Mouse (Mus musculus) liver, embryonic 12.5 days (tissue): Measurements from ENCODE around the gene Olfr432. TPM values are rescaled to one million over a fixed set of nuclear protein-coding genes. Genes with fewer than 3 reads are reported as not detected.

ENCODE experiments used
- ATAC-seq: fragments of 200-750 bp; cut with Nextera tagmentation; 2 replicates; pipeline ENCODE4 v1.8.0; 2017; ENCODE audit warnings: moderate number of reproducible peaks, mild to moderate bottlenecking, moderate library complexity
- H3K27ac ChIP-seq: fragments of 300-500 bp; sonication (generic); 2 replicates; pipeline ENCODE4 v1.5.1; 2016; ENCODE audit warnings: mild to moderate bottlenecking
- H3K27me3 ChIP-seq: fragments of 300-500 bp; sonication (generic); replicated peaks from 2 replicates; pipeline ENCODE4 v1.6.1; 2016; ENCODE audit warnings: mild to moderate bottlenecking, moderate library complexity
- H3K36me3 ChIP-seq: fragments of 300-500 bp; sonication (generic); 2 replicates; pipeline ENCODE4 v1.6.1; 2016; ENCODE audit warnings: mild to moderate bottlenecking, moderate library complexity
- H3K4me1 ChIP-seq: fragments of 300-500 bp; sonication (generic); 2 replicates; pipeline ENCODE4 v1.6.1; 2016
- H3K4me2 ChIP-seq: fragments of 300-500 bp; sonication (generic); 2 replicates; pipeline ENCODE4 v1.6.1; 2016; ENCODE audit warnings: mild to moderate bottlenecking, moderate library complexity
- H3K4me3 ChIP-seq: fragments of 300-500 bp; sonication (generic); 2 replicates; pipeline ENCODE4 v1.5.1; 2016; ENCODE audit warnings: mild to moderate bottlenecking, moderate library complexity
- H3K9ac ChIP-seq: fragments of 300-500 bp; sonication (generic); 2 replicates; pipeline ENCODE4 v1.6.1; 2016; ENCODE audit warnings: mild to moderate bottlenecking, moderate library complexity
- H3K9me3 ChIP-seq: fragments of 300-500 bp; sonication (generic); replicated peaks from 2 replicates; pipeline ENCODE4 v1.6.1; 2016; ENCODE audit warnings: mild to moderate bottlenecking, moderate library complexity
- WGBS: fragments of 180-500 bp; shearing (Covaris S2); methylation state at CpG from one replicate; pipeline ENCODE4 v1.1.7; 2016; ENCODE audit not compliant: insufficient replicate concordance; 5-methylcytosine and 5-hydroxymethylcytosine counted together
- polyA plus RNA-seq: library from polyadenylated mRNA; unstranded; fragments of >200 nt; fragmentation: Nextera tagmentation; extraction: Ambion mirVana; gene quantifications from 2 replicates; pipeline ENCODE4 v1.2.1, GENCODE M21; 2016

Olfr432 gene
- polyA plus RNA-seq, 1 experiment from 2014 or later, result not detected

DNA sequence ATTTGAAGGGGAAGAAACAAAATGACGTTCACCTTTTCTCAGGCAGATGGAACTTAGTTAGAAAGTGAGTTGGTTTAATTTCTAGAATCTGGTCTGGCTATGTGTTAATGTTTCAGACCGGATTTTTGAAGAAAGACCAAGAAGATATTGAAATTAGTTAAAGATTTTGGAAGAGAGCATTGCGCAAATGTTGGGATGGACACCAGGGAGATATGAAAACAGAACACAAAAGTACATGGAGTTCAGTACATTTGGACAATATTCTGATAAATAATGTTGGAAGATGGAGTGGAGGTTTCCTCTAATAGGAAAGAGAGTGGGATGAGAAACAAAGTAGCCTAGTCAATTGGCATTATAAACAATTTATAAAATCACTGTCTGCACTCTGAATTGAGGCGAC lies 2.5 kb downstream of the Olfr432 start:
- no peaks in the 10 kb centered on the region for H3K9me3 ChIP-seq
- no peak overlapping the region for H3K9ac ChIP-seq
- no peaks in the 10 kb centered on the region for H3K36me3 ChIP-seq
- no peaks in the 10 kb centered on the region for H3K4me1 ChIP-seq
- no peak overlapping the region for H3K4me3 ChIP-seq
- H3K4me2 ChIP-seq, result no peak overlapping the region
- no peak overlapping the region for H3K27ac ChIP-seq
- no peaks in the 10 kb centered on the region for H3K27me3 ChIP-seq
- no peak for ATAC-seq
- 65% methylated on average over 4 of the region's 4 CpGs for WGBS

DNA sequence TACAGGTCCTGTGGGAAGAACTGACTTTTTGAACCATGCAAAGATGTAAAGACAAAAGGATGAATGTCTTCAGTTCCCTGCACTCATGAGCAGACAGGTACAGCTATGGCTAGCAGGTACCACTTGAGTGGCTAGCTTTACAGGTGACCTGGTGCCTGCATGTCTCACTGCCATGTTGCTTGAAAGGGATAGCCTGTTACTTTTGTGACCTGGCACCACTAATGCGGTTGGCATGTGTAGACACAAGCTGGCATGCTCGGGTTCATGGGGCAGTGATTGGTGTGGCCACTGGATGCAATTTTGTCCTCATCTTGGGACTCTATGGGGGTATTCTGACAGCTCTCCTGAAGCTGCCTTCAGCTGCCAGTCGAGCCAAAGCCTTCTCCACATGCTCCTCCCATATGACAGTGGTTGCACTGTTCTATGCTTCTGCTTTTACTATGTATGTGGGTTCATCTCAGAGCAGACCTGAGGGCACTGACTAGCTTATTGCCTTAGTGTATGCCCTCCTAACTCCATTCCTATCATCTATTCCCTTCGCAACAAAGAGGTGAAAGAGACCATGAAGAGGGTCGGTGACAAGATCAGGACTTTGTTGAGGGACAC lies 3.0 kb downstream of the Olfr432 start:
- H3K4me2 ChIP-seq, result no peak overlapping the region
- H3K4me1 ChIP-seq, result no peaks in the 10 kb centered on the region
- H3K9ac ChIP-seq, result no peak overlapping the region
- no peak overlapping the region for H3K4me3 ChIP-seq
- no peak for ATAC-seq
- H3K27ac ChIP-seq, result no peak overlapping the region
- 62% methylated on average over 5 of the region's 5 CpGs for WGBS
- H3K27me3 ChIP-seq, result no peaks in the 10 kb centered on the region
- no peaks in the 10 kb centered on the region for H3K36me3 ChIP-seq
- no peaks in the 10 kb centered on the region for H3K9me3 ChIP-seq

DNA sequence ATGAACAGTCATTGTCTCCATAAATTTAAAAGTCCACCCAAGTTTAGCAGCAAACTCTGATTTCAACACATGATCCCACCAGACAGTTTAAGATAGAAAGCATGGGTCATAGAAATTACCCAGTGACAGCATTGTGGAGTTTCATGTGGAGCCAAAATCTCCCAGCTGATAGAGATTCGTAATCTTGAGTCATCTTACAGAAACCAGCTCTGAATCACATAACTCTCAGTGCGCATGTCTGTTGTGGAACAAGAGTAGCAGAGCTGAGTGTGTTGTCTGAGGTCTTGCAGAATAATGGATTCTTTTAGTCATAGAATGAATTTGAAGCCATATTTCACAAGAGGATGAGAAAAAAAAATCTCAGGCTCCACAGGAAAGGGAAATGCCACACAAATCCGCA lies 4.0 kb downstream of the Olfr432 start:
- Histone ChIP-seq H3K4me3 (no peak overlapping the region), H3K4me1 (no peaks in the 10 kb centered on the region), H3K27ac (no peak overlapping the region), H3K36me3 (no peaks in the 10 kb centered on the region), H3K9ac (no peak overlapping the region), H3K9me3 (no peaks in the 10 kb centered on the region), H3K27me3 (no peaks in the 10 kb centered on the region), H3K4me2 (no peak overlapping the region)
- ATAC-seq, result no peak
- 73% methylated on average over 3 of the region's 3 CpGs for WGBS

DNA sequence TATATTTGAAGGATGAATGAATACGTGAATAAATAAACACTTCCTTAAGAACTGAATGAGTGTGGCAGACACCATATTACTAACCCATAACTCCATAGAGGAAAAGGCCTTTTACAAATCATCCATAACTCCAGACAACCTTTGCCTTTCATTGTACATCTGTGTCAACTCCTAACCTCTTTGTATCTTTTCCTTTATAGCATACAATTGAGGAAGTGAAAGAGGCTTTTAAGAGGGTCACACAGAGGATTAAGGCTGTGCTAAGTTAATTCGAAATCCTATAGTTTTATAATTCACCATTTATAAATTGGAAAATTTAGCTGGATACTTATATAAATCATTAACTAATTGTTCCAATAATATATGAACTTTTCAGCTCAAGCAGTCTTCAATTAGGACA lies 6.2 kb downstream of the Olfr432 start:
- Histone ChIP-seq H3K27me3 (no peaks in the 10 kb centered on the region), H3K36me3 (no peaks in the 10 kb centered on the region), H3K9ac (no peak overlapping the region), H3K27ac (no peak overlapping the region), H3K4me2 (no peak overlapping the region), H3K4me3 (no peak overlapping the region), H3K4me1 (no peaks in the 10 kb centered on the region), H3K9me3 (no peaks in the 10 kb centered on the region)
- 59% methylated on average over 2 of the region's 2 CpGs for WGBS
- no peak for ATAC-seq

DNA sequence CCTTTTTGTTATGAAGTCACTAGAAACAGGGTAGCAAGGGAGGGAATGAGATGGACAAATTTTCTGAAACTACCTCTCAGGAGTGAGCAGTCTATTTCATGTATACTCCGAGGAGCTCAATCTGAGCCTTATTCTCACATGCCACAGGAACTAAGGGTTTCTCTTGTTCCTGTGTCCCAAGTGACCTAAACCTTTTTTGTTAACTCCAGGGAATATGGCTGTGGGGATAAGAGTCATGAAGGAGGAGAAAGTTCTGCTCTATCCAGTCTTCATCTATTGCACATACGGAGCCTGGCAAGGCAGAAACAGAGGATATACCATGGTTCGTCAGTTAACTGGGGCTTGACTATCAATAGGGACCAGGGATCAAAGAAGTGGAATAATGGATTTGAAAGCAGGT lies 17.3 kb downstream of the Olfr432 start, which contains the start of gene Olfr430:
Gene Olfr430 (plus strand): TSS at position 301 of the 400 bp plus-strand sequence.
- H3K9me3 ChIP-seq, result no peaks in the 10 kb centered on the region
- no peaks in the 10 kb centered on the region for H3K36me3 ChIP-seq
- H3K27me3 ChIP-seq, result no peaks in the 10 kb centered on the region
- H3K4me2 ChIP-seq, result no peak within 1 kb of the TSS
- H3K4me3 ChIP-seq, result no peak within 1 kb of the TSS
- H3K27ac ChIP-seq, result no peak within 1 kb of the TSS
- no peaks in the 10 kb centered on the region for H3K4me1 ChIP-seq
- H3K9ac ChIP-seq, result no peak within 1 kb of the TSS
- 68% methylated on average over 3 of the region's 3 CpGs for WGBS
- no peak for ATAC-seq

DNA sequence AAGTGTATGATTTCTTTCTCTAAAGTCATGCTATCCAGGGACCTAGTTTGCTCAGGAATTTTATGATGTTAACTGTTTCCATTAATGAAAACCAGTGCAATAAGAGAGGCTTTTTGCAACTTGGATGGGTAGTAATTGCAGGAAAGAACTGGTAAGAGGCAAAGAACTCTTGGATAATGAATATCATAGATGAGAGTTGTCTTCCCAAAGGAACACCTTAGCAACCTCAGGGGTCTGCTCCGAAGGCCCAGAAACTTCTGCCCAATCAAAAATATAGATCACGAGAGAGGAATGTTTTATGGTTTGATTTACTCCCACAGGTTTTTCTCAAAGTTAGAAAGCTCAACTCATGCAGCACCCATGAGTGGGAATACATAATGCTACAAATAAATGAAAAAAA lies 35.0 kb downstream of the Olfr432 start, which contains the start of gene Olfr429:
Gene Olfr429 (plus strand): TSS at position 301 of the 400 bp plus-strand sequence.
- H3K4me3 ChIP-seq, result no peak within 1 kb of the TSS
- H3K27ac ChIP-seq, result no peak within 1 kb of the TSS
- H3K27me3 ChIP-seq, result no peaks in the 10 kb centered on the region
- no peak for ATAC-seq
- no peaks in the 10 kb centered on the region for H3K9me3 ChIP-seq
- WGBS, result 74% methylated on average over 2 of the region's 2 CpGs
- H3K4me1 ChIP-seq, result no peaks in the 10 kb centered on the region
- no peak within 1 kb of the TSS for H3K4me2 ChIP-seq
- H3K9ac ChIP-seq, result no peak within 1 kb of the TSS
- no peaks in the 10 kb centered on the region for H3K36me3 ChIP-seq

DNA sequence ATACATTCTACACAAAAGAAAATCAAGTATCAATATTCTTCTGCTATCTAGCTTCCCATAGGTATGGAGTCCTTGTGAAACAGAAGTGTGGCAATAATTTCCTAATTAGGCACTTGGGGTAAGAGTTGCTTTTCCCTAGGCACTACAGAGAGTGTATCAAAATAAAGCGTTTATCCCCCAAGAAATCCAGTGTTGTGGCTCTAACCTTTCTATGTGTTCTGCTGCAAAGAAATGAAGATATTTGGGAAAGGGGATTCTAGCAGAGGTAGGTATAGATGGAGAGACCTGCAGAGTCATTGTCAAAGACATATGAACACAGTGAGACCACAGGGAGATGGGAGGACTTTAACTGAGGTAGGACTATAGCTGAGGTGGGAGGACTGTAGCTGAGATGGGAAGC lies 47.6 kb downstream of the Olfr432 start, which contains the start of gene Olfr427:
Gene Olfr427 (plus strand): TSS at position 301 of the 400 bp plus-strand sequence.
- ATAC-seq, result no peak
- no peaks in the 10 kb centered on the region for H3K9me3 ChIP-seq
- no peak within 1 kb of the TSS for H3K4me2 ChIP-seq
- 65% methylated on average over 1 of the region's 1 CpGs for WGBS
- no peak within 1 kb of the TSS for H3K27ac ChIP-seq
- H3K4me3 ChIP-seq, result no peak within 1 kb of the TSS
- H3K27me3 ChIP-seq, result no peaks in the 10 kb centered on the region
- H3K4me1 ChIP-seq, result no peaks in the 10 kb centered on the region
- H3K36me3 ChIP-seq, result no peaks in the 10 kb centered on the region
- no peak within 1 kb of the TSS for H3K9ac ChIP-seq

DNA sequence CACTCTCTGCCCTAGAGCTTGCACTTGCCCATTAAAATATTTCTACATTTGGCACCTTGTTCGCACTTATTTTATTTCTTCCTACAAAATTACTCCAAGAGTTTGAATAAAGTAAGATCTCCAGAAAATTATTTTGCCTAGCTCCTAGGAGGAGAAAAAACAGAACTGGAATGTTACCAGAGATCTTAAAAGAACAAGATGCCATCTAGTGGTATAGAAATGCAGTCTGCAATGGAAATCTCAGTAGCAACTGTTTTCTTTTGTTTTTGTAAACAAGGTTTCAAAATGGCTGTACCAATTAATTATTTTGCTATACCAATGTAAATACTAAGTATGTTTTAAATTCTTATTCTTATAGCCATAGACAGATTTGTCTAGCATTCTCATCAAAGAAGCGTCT lies 54.7 kb downstream of the Olfr432 start:
- Histone ChIP-seq H3K27ac (no peak overlapping the region), H3K4me2 (no peak overlapping the region), H3K9me3 (no peaks in the 10 kb centered on the region), H3K4me1 (no peaks in the 10 kb centered on the region), H3K27me3 (no peaks in the 10 kb centered on the region), H3K4me3 (no peak overlapping the region), H3K36me3 (no peaks in the 10 kb centered on the region), H3K9ac (no peak overlapping the region)
- ATAC-seq, result no peak
- 47% methylated on average over 2 of the region's 2 CpGs for WGBS

Other genes starting within 250 kb of the Olfr432 start
- 0.90 and 0.98 TPM in 2 replicates for gene Ifi211, start 136.2 kb upstream of the Olfr432 start, polyA plus RNA-seq
- 2.4 and 3.2 TPM in 2 replicates for gene Mndal, start 106.7 kb upstream of the Olfr432 start, polyA plus RNA-seq
- 1.4 and 2.7 TPM in 2 replicates for gene Ifi203, start 106.5 kb upstream of the Olfr432 start, polyA plus RNA-seq
- gene Ifi202b, start 66.5 kb upstream of the Olfr432 start, polyA plus RNA-seq, result not detected in 2 replicates
- 0.17 and 0.32 TPM in 2 replicates for gene Ifi205, start 17.4 kb upstream of the Olfr432 start, polyA plus RNA-seq
- 0.05 and 0.10 TPM in 2 replicates for gene Olfr433, start 8.5 kb upstream of the Olfr432 start, polyA plus RNA-seq
- not detected in 2 replicates for gene Olfr430, start 17.4 kb downstream of the Olfr432 start, polyA plus RNA-seq
- not detected in 2 replicates for gene Olfr429, start 35.1 kb downstream of the Olfr432 start, polyA plus RNA-seq
- not detected in 2 replicates for gene Olfr427, start 47.7 kb downstream of the Olfr432 start, polyA plus RNA-seq
- gene Olfr231, start 72.0 kb downstream of the Olfr432 start, polyA plus RNA-seq, result not detected in 2 replicates
- gene Olfr424, start 82.3 kb downstream of the Olfr432 start, polyA plus RNA-seq, result not detected in 2 replicates
- 0.61 and 0.62 TPM in 2 replicates for gene Olfr420, start 106.4 kb downstream of the Olfr432 start, polyA plus RNA-seq
- 46.8 and 50.0 TPM in 2 replicates for gene Spta1, start 123.6 kb downstream of the Olfr432 start, polyA plus RNA-seq
- gene Olfr419, start 202.9 kb downstream of the Olfr432 start, polyA plus RNA-seq, result 0.08 and 0.20 TPM in 2 replicates